Mouse (Mus musculus): ENCODE measurements around the gene Gm1123. TPM values are rescaled to one million over a fixed set of nuclear protein-coding genes. Genes with fewer than 3 reads are reported as not detected.

The Gm1123 gene
- polyA plus RNA-seq, 1 experiment, result 0.07 TPM

DNA sequence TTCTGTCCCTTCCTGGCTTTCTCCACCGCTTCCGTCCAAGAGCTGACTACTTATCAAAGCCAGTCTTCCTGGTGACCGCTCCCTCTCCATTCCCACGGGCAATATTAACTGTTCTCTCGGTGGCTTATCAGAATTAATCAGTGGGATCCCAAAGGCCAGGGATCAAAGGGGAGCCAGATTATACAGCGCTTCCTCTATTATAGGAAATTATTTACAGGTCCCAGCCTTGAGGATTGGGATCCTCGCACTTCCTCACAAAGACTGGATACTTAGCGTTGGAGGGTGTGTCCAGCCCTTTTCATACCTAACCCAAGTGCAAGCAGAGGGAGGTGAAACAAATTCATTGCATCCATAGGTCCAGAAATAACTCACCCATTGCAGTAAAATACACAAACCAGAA, 3.5 kb downstream of the Gm1123 start:
- no peaks in the 10 kb centered on the region for H3K27me3 ChIP-seq (ENCODE audit: control insufficient read depth, insufficient read depth, low read length)
- no peak overlapping the region for H3K27ac ChIP-seq (ENCODE audit: insufficient read depth, low read length)
- no peak for TF ChIP-seq POLR2A (IDR thresholded peaks at IDR 0.05; ENCODE audit: borderline replicate concordance, insufficient read depth, low read length)
- no peak for TF ChIP-seq CTCF (IDR thresholded peaks at IDR 0.05; ENCODE audit: borderline replicate concordance, insufficient read depth, low read depth, low read length)
- H3K4me1 ChIP-seq (ENCODE audit: control insufficient read depth, insufficient read depth, low read length), result no peaks in the 10 kb centered on the region
- WGBS, result 91% methylated on average over 8 of the region's 8 CpGs
- H3K4me3 ChIP-seq (replicated peaks; ENCODE audit: insufficient read depth, low read depth, low read length), result no peak overlapping the region
- DNase-seq, result no peak

DNA sequence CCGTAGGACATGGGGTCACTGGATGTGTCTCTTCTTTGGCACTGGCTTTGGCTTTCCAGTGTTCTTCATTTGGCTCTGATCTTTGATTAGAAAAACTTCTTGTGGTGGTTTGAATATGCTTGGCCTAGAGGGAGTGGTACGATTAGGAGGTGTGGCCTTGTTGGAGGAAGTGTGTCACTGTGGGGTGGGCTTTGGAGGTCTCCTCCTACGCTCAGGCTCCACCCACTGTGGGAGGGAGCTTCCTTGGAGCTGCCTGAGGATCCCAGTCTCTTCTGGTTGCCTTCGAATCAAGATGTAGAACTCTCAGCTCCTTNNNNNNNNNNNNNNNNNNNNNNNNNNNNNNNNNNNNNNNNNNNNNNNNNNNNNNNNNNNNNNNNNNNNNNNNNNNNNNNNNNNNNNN, 13.8 kb downstream of the Gm1123 start:
- TF ChIP-seq POLR2A (IDR thresholded peaks at IDR 0.05; ENCODE audit: borderline replicate concordance, insufficient read depth, low read length), result no peak
- TF ChIP-seq CTCF (IDR thresholded peaks at IDR 0.05; ENCODE audit: borderline replicate concordance, insufficient read depth, low read depth, low read length), result no peak
- H3K4me3 ChIP-seq (replicated peaks; ENCODE audit: insufficient read depth, low read depth, low read length), result no peak overlapping the region
- H3K27ac ChIP-seq (ENCODE audit: insufficient read depth, low read length), result no peak overlapping the region
- WGBS, result 82% methylated on average over 4 of the region's 4 CpGs
- no peaks in the 10 kb centered on the region for H3K27me3 ChIP-seq (ENCODE audit: control insufficient read depth, insufficient read depth, low read length)
- DNase-seq, result no peak
- no peaks in the 10 kb centered on the region for H3K4me1 ChIP-seq (ENCODE audit: control insufficient read depth, insufficient read depth, low read length)

DNA sequence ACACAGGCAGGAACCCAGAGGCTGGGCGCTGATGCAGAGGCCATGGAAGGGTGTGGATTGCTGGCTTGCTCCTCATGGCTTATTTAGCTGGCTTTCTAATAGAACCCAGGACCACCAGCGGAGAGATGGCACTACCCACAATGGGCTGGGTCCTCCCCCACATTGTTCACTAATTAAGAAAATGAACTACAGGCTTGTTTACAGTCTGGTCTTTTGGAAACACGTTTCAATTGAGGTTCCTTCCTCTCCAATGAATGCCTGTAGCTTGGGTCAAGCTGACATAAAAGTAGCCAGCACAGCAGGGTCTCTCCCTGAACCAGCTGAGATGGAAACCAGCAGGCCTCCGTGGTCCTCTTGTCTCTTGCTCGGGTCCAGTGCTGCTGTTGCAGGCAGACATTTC, 14.3 kb downstream of the Gm1123 start:
- no peak for DNase-seq
- no peak overlapping the region for H3K4me3 ChIP-seq (replicated peaks; ENCODE audit: insufficient read depth, low read depth, low read length)
- no peak for TF ChIP-seq POLR2A (IDR thresholded peaks at IDR 0.05; ENCODE audit: borderline replicate concordance, insufficient read depth, low read length)
- TF ChIP-seq CTCF (IDR thresholded peaks at IDR 0.05; ENCODE audit: borderline replicate concordance, insufficient read depth, low read depth, low read length), result no peak
- 16% methylated on average over 5 of the region's 5 CpGs for WGBS
- no peaks in the 10 kb centered on the region for H3K27me3 ChIP-seq (ENCODE audit: control insufficient read depth, insufficient read depth, low read length)
- H3K27ac ChIP-seq (ENCODE audit: insufficient read depth, low read length), result no peak overlapping the region
- no peaks in the 10 kb centered on the region for H3K4me1 ChIP-seq (ENCODE audit: control insufficient read depth, insufficient read depth, low read length)

DNA sequence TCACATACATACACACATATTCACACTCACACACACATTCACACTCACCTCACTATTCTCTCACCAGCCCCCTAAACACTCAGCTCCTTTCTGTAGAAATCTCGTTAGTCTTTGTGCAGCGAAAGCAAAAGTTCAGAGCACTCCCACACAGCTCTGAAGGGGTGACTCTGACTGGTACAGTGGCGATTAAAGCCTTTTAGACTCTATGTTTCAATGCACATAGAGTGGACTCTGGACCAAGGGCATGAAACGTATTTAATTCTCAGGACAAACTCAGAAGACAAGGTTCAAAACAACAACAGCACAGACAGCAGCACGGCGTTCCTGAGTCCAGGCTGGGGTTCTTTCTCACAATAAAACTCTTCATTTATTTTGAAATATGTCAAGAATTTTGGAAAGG, 17.8 kb downstream of the Gm1123 start:
- no peak for TF ChIP-seq CTCF (IDR thresholded peaks at IDR 0.05; ENCODE audit: borderline replicate concordance, insufficient read depth, low read depth, low read length)
- no peak for TF ChIP-seq POLR2A (IDR thresholded peaks at IDR 0.05; ENCODE audit: borderline replicate concordance, insufficient read depth, low read length)
- WGBS, result 89% methylated on average over 6 of the region's 6 CpGs

DNA sequence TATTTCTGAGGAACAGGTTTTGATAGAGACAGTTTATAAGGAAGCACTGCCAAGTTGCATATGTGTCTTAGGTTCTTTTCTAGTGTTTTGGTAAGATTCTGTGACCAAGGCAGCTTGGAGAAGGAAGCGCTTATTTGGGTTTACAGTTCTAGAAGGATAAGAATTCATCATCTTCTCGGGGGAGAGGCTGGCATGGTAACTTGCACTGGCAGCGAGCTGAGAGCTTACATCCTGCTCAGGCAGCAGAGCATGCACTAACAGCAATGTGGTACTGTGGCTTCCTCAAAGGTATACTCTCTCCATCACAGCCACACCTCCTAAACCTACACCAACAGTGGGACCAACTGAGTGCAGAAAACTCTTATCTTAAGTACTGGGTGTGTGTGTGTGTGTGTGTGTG, 18.8 kb downstream of the Gm1123 start:
- TF ChIP-seq POLR2A (IDR thresholded peaks at IDR 0.05; ENCODE audit: borderline replicate concordance, insufficient read depth, low read length), result no peak
- no peak for TF ChIP-seq CTCF (IDR thresholded peaks at IDR 0.05; ENCODE audit: borderline replicate concordance, insufficient read depth, low read depth, low read length)
- 67% methylated on average over 3 of the region's 3 CpGs for WGBS
- DNase-seq, result no peak
- Histone ChIP-seq H3K27ac (ENCODE audit: insufficient read depth, low read length) (no peak overlapping the region), H3K27me3 (ENCODE audit: control insufficient read depth, insufficient read depth, low read length) (no peaks in the 10 kb centered on the region), H3K4me3 (replicated peaks; ENCODE audit: insufficient read depth, low read depth, low read length) (no peak overlapping the region), H3K4me1 (ENCODE audit: control insufficient read depth, insufficient read depth, low read length) (no peaks in the 10 kb centered on the region)

More for the DNA sequence above, 17.8 kb downstream of the Gm1123 start:
- DNase-seq, result no peak
- Histone ChIP-seq H3K27ac (ENCODE audit: insufficient read depth, low read length) (no peak overlapping the region), H3K4me1 (ENCODE audit: control insufficient read depth, insufficient read depth, low read length) (no peaks in the 10 kb centered on the region), H3K27me3 (ENCODE audit: control insufficient read depth, insufficient read depth, low read length) (no peaks in the 10 kb centered on the region), H3K4me3 (replicated peaks; ENCODE audit: insufficient read depth, low read depth, low read length) (no peak overlapping the region)

DNA sequence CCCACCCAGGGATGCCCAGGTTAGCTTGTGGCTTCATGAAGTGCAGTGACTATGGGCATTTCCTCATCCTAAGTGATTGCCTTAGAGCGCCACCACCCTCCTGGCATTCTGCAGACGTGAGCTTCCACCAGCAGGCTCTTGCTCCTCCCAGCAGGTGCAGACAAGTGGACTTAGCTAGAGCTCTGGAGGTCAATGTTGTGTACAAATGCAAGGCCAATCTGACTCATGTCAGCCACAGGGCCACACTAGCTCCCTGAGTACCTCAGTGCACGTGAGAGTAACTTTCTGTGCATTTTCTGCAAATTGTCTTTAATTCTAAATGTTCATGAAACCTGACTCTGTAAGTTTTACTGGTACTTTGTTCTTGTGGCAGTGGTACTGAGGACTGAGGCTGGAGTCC, 19.2 kb downstream of the Gm1123 start:
- Histone ChIP-seq H3K27me3 (ENCODE audit: control insufficient read depth, insufficient read depth, low read length) (no peaks in the 10 kb centered on the region), H3K4me3 (replicated peaks; ENCODE audit: insufficient read depth, low read depth, low read length) (no peak overlapping the region), H3K4me1 (ENCODE audit: control insufficient read depth, insufficient read depth, low read length) (no peaks in the 10 kb centered on the region), H3K27ac (ENCODE audit: insufficient read depth, low read length) (no peak overlapping the region)
- WGBS, result 83% methylated on average over 3 of the region's 3 CpGs
- no peak for TF ChIP-seq CTCF (IDR thresholded peaks at IDR 0.05; ENCODE audit: borderline replicate concordance, insufficient read depth, low read depth, low read length)
- TF ChIP-seq POLR2A (IDR thresholded peaks at IDR 0.05; ENCODE audit: borderline replicate concordance, insufficient read depth, low read length), result no peak
- no peak for DNase-seq

DNA sequence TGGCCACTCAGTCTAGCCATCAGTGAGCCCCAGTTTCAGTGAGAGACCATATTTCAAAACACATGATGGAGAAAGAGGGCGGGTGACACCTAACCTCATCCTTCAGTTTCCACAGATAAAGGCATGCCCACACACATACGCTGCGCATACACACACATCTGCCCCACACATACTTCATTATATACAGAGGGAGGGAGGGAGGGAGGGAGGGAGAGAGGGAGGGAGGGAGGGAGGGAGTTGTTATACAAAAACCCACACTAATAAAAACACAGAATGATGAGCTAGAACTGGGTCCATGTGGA, 25.7 kb downstream of the Gm1123 start:
- 94% methylated on average over 3 of the region's 3 CpGs for WGBS
- H3K27me3 ChIP-seq (ENCODE audit: control insufficient read depth, insufficient read depth, low read length), result no peaks in the 10 kb centered on the region
- TF ChIP-seq CTCF (IDR thresholded peaks at IDR 0.05; ENCODE audit: borderline replicate concordance, insufficient read depth, low read depth, low read length) (no peak), POLR2A (IDR thresholded peaks at IDR 0.05; ENCODE audit: borderline replicate concordance, insufficient read depth, low read length) (no peak)
- H3K4me1 ChIP-seq (ENCODE audit: control insufficient read depth, insufficient read depth, low read length), result no peaks in the 10 kb centered on the region
- no peak overlapping the region for H3K4me3 ChIP-seq (replicated peaks; ENCODE audit: insufficient read depth, low read depth, low read length)
- H3K27ac ChIP-seq (ENCODE audit: insufficient read depth, low read length), result no peak overlapping the region
- no peak for DNase-seq

DNA sequence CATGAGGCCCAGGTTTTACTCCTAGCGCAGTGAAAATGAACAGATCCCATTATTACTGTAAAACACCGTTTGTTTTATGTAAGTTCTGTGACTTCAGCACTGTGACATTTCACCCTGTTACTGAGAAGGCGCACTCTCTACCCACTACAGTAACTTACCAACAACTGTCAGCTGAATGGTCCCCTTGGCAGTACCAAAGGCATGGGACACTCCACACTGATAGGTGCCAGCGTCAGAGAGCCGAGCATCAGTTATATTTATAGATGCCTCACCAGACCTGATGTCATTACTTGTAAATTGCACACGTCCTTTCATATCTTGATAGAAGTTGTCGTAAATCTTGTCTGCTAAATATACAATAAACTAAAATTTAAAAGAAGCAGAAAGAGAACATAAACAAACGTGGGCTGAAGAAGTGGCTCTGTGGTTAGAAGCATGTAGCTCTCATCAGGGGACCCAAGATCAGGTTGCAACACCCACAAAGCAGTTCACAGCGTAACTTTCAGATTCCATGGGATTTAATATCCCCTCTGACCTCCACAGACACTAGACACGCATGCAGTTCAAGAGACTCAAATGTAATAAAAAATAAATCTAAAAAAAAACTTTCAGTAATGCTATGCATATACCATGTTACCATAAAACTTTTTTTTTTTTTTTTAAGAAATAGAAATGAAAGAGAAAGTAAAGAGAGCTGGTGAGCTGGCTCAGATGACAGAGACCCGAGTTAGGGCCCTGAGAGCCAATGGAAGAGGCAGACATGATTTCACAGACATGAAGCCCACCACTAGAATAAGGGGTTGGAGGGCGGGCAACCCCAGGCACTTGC, 26.2 kb downstream of the Gm1123 start:
- H3K4me1 ChIP-seq (ENCODE audit: control insufficient read depth, insufficient read depth, low read length), result no peaks in the 10 kb centered on the region
- 84% methylated on average over 12 of the region's 12 CpGs for WGBS
- no peak overlapping the region for H3K4me3 ChIP-seq (replicated peaks; ENCODE audit: insufficient read depth, low read depth, low read length)
- no peak overlapping the region for H3K27ac ChIP-seq (ENCODE audit: insufficient read depth, low read length)
- TF ChIP-seq POLR2A (IDR thresholded peaks at IDR 0.05; ENCODE audit: borderline replicate concordance, insufficient read depth, low read length) (no peak), CTCF (IDR thresholded peaks at IDR 0.05; ENCODE audit: borderline replicate concordance, insufficient read depth, low read depth, low read length) (no peak)
- no peaks in the 10 kb centered on the region for H3K27me3 ChIP-seq (ENCODE audit: control insufficient read depth, insufficient read depth, low read length)
- DNase-seq, result no peak

Data from cerebellum, adult 2 months (tissue).